Mouse (Mus musculus) thymus, postnatal 4 days (tissue): Measurements from ENCODE around the gene Cwc27.

Experiments
- DNase-seq: peaks from one replicate; pipeline ENCODE4 v3.0.0; 2021

Cwc27 gene

DNA sequence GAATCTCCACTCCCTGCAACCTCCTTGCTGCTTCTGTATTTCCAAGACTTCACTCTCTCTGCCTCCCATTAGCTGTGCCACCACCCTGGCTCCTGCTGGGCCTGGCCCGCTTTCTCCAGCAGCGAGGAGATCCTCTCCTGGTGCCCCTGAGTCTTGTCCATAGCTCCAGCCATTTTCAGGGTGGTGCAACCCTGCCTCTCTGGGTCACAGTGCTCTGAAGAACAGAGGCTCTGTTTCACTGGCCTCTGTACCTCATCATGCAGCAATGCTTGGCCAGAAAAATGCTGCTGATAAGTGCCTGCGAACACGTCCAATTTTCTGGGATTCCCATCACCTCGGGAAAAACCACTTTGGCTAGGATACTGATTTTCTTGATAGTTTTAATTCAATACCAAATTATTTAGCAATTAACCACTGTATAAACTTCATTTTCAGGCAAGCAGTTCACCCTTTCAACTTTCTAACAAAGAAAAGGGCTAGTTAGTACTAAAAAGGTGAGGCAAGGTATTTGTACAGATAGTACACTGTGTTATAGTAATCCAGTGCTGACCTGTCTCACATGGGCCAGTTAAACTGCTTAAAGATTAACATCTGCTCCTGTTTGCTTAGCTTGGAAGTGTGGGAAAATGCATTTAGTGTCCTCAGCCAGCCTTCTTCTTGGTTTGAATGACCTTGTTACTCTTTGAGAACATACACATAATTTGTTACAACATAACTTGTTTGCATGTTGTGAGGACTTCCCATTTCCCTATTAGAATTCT lies 176.1 kb downstream of the Cwc27 start:
- DNase-seq, result no peak

DNA sequence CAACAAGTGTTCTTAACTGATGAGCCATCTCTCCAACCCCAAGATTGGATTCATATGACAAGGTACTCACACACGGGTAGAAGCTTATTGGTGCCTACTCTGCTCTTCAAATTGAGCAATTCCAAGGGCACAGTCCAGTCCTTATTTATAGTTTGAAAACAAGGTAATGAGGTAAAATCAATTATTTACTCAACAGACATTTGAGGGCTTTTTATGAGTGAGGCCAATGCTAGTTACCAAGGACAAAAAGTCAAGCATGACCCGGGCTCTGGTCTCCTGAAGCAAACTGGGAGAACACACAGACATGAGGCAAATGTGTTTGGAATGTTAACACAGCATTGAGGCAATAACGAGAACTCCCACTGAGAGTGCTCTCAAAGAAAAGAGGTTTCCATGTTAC lies 178.0 kb downstream of the Cwc27 start:
- no peak for DNase-seq

DNA sequence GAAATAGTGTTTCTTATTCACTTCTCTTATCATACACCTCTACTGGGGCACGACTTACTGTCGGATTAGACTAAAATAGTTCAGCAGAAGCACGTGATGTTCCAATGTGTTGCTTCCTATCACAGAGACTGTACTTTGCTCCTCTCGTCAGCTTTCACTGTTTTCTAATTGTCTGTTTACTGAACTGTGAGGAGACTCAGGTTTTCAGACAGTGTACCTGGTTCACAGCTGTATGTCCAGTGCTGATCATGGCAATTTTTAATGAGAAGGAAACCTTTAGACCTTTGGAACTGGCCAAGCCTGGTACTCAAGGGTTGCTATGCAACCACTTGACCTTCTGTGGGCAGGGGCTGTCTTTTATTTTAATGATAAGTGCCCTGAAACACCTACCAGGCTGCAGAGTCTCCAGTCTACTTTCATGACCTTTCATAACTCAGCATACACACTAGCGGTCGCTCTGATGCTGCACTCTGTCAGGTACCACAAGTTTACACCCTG lies 180.9 kb downstream of the Cwc27 start:
- no peak for DNase-seq

DNA sequence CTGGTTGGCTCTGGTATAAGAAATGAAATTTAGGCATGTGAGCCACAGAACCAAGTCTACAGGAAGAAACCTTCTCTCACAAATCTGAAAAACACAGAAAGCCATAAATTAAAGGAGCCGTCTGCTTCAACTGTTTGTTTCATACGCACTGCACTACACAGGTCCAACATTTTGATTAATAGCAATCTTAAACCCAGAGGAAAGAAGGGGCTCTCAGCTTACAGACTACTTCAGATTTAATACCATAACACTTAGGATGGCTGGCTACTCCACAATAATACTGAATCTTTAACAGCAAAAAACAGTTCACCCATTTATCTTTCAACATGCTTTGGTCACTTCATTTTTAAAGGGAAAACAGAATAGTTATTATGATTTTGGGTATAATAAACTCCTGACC lies 182.2 kb downstream of the Cwc27 start:
- DNase-seq, result no peak

DNA sequence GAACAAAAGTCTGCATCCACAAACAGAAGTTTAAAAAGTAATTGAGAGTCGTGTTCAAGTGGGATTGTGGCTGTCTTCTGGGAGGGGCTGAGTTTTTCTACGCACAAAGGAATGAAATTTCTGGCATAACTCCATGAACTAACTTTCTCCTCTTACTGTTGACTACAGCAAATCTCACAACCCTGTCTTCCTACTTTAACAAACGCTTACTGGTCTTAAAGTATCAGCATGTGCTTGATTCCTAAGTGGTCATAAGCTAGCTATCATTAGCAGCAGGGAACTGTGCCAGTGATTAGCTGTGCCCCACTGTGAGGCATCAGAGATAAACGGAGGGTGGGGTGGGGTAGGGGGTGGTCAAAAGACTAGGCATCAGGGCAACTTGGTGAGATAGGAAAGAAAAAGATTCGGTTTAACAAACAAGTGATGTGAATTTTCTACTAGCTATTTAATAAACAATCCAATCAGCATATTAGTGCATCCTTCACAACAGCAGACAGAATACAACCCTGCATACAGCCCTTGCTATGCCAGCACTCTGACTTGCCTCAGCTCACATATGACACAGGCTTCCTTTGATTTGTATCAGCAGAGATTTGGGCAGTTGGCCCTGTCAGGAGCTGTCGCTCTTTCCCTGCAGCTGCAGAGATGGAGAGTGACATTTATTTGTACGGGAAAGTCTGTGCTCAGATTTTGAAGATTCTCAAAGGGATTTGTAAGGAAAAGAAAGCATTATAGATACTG lies 184.3 kb downstream of the Cwc27 start:
- no peak for DNase-seq

DNA sequence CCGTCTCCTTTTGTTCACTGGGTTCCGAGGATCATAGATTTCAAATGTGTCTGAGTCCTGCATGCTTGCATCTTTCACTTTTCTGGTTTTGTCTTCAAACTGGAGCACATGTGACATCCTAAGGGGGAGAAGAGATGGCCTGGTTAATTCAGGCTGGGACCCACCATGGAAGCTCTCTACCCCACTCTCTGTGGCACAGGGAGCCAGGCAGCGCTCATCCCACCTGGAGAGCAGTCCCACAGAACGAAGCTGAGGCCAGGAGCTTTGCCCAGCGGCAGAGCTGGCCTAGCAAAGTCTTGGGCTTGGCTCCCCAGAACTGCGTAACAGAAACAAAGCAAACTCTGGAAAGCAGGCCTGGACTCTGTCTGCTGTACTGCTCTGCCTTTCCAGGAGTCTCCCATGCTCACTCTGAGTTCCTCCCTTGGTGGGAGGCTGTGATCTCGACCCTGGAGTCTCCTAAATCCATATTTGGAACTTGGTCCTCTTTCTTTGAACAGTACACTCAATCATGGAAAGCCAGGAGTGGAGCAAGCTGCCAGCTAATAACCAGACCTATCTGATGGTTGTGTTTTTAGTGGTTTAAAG lies 185.2 kb downstream of the Cwc27 start:
- DNase-seq, result no peak

DNA sequence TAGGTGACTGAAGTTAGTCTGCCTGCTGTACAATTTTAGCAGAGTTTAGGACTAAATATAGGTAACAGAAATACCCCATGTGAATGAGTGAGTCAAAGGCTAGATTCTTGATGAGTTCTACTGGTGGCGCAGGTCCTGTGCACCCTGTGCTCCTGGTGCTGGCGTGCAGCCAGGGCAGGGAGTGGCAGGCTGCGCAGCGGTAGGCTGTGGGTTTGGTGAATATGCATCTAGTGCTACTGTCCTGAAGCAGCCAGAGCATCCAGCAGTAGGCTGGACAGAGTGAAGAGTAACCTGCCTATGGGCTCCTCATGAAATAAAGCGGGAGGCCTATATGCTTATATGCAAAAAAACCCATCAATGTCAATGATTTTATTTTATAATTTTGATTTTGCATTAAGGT lies 186.1 kb downstream of the Cwc27 start:
- DNase-seq, result no peak

DNA sequence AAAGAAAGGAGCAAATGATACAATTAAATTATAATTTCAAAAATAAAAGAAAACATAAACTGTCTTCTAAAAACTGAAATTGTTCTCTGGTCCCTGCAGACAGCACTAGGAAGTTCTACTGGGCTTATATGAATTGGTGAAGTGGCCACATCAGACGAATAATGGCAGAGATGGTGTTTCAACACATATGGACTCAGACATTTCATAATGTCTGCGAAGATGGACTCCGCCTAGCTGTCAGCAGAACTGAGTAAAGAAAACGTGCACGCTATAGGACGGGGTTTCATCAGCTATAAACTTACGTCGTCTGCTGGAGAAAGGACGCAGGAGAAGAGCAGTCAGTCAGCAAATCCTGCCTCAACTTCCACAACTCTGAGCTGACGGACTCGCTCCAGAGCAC lies 187.3 kb downstream of the Cwc27 start:
- DNase-seq, result no peak

DNA sequence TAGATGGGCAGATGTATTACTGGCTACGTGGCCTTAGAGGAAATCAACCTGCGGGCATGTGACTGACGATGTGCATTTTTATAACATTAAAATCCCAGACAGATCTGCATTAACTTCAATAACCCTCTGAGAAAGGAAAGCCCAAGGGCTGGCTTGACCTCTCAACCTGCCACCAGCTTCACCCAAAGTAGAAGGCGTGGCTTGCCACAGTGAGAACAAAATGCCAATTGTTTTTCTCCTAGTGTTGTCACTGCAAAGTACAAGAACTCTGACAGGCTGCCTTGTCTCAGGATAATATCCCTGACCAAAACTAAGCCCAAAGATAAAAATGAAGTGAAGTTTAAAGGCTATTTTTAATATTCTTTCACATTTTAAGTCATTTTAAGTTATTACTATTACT lies 188.9 kb downstream of the Cwc27 start:
- DNase-seq, result no peak

DNA sequence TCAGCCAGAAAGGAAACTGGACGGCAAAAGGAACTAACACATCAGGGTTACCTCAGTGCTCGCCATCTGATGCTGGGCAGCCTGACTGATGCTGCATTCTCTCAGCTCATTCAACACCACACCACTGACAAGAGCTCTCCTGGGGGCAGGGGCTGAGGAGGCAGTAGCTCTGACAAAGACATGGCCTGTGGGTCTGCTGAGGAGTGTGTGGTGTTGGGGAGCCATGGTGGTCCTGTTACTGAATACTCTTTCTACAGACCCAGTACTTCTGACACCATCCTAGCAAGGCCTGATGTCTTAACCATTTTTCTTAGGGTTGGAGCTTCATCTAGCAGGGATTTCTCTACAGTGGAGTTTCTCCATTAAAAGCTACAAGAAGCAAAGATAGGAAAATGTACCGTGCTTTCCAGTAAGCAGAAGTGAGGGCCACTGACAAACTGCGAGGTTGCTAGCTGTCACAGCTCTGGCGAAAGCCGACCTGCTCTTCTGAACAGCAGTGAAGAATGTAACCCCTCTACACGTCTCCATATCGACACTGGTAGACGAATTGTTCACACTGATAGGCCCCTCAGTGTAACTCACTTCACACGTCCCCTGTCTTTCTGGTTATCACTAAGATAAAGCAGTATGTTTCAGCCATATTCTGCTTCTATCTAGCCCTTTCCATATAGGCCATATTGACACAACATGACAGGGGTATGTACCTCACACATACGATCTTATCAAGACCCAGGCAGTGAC lies 189.6 kb downstream of the Cwc27 start:
- DNase-seq, result no peak

DNA sequence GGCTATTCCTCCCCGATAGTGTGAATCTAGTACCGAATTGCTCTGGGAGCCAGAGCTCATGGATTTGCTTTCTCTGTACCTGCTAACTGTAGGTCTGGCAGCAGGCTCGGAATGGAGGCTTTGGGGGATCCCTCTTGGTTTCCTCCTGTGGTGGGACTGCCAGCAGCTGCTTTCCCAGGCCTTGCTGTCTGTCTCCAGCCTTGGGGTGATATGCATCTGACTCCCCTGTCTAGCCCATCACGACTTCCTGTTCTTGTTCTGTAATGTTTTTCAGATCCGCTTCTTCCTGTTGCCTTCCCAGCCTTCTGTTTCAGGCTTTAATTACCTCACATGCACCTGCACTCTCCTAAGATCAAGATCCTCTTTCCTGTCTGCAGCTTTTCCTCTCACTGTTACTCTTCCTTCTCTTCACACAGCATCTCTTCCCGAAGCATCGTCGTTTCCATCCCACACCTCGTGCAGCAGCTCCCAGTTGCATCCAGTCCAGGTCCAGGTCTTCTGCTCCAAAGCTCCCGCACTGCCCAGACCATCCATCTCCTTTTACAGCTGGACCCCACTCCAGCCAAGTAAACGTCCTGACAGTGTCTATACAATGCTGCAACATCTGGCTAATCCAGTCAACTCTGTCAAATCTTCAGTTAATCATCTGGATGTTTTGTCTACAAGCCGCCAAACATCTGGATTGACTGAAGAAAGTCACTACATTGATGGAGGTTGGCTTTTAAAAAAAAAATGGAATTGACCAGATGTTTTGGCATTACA lies 193.6 kb downstream of the Cwc27 start:
- no peak for DNase-seq

DNA sequence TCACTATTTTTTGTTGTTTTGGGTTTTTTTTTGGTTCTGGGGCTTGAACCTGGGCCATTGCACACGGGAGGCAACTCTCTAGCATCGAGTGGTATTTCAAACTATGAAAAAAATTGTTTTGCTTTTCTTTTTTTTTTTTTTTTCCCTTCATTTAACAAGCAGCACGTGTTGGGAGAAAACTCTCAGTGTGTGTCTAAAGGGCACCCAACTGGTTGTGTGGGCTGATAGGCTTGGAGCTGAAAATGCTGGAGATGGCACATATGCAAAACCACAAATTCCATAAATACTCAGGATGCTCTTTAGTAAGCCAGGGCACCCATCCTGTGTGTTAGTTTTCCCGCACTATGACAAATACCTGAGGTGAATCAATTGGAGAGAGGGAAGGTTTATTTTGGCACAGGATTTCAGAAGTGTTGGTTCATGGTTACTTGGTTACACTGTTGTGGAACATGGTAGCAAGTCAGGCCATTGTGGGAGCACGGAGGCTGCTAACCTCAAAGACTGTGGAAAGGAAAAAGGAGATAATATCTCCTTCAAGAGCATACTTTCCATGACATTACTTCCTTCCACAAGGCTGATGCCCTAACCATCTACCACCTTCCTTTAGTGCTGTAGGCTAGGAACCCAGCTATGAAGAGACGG lies 194.7 kb downstream of the Cwc27 start:
- DNase-seq, result no peak

DNA sequence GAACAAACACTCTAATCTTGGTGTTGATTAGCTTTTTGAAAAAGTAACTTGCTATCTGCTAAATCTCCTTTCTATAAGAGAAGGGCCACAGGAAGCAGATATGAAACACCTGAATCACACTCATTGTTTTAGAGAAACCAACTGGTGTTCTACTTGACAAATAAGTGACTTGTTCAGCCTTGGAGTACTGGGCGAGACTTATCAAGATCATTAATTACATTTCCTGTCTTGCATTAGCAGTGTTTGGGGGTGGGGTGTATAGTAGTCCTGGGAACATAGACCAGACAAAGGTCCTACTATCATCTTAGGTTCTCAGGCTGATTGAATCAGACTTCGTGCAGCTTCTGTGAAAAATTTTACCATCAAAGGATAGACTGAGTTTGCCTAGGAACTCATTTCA lies 196.5 kb downstream of the Cwc27 start:
- DNase-seq, result no peak

DNA sequence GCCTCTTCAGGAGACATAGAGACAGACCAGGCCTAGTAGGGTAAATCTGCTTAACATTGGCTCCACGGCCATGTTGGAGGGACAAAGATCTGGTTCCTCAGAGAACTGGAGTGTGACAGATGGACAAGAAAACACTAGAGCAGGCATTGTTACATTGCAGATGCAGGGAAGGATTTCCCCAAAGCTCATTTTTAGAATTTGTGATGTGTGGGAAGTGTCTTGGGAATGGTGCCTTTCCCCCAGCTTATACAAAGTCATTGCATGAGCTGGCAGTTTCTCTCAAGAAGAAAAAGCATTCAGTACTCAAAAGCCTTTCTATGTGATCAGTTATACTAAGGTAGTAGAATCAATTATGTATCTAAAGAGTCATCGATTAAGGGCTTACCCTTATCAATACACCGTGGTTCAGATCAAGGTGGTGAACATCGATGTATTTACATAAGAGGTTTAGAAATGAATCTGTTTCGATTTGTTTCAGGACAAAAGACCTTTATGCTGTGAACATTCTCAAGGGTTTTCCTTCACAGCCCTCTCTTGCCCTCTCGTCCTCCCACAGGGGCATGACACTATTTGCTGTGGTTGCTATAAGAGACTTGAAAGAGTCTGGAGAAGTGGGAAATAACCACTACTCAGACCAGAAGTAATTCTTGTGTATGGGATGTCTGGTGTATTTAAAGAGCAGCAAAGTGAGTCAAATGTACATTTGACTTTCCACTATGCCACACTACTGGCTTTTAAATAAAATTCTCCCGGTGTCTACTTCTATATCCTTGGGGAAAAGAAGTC lies 197.2 kb downstream of the Cwc27 start:
- DNase-seq, result no peak

DNA sequence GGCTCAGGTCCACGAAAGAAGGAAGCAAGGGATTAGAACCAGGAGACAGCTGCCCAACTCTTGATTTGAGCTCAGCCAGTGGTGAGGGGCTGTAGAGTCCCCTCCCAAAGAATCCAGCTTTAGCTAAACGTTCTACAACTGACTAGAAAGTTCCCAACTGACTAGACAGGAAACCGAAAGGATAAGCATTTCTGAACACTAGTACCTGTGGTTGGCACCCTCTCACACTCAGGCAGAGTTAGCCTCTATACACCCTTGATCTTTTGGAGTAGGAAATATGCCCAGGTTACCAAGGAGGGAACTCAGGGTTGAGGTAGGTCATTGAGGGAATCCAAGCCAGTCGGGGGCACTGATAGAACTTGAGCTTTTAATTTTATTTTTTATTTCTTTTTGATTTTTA lies 199.7 kb downstream of the Cwc27 start:
- no peak for DNase-seq

DNA sequence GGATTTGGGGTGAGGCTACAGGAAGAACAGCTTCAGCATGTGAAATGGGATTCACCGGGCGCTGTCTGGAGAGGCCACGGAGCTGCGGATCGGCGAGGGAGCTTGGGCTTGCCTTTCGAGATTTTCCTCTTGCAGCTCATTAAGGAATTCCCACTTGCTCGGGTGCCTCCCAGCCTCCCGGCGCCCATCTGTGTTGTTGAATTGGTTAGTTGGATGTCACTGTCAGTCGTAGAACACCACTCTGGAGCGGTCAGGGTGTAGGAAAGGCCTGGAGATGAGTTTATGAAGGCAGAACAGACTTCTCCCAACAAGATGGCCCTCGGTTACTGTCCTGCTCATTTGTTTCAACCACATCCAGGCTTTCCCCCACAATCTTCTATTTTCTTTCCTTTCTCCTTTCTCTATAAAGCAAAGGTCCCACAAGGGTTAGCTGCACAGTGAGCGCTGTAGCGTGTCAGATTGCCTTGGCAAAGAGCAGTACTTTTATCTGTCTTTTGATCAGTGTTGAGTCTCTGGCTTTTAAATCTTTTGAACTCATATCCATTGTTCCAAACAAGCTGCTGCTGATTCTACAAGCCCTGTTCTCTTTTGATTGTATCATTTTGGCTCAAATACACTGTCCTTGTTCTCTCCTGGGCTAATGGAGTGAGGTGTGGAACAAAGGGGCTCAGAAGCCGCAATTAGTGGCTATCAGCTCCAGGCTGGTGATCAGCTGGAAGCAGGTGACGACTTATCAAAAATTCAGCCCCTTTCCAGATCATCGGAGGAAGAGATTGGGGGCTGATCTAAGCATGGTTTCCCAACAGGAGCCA lies 200.7 kb downstream of the Cwc27 start:
- no peak for DNase-seq

DNA sequence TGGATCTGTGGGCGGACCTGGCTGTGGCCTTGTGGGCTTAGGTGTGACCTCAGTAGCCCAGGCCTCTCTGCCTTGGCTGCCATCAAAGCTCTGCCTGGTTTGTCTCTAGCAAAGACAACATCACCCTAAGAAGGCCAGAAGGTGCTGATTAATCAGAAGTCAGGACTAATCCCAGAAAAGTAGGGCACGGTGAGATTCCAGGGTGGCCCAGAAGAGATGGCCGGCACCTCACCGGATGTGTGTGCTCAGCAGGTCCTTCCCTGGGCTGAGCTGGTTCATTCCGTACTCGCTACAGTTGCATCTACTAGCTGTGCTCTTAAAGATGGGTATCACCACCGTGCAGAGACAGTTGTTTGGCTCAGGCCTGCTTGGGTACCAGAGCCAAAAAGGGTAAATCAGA lies 201.8 kb downstream of the Cwc27 start:
- DNase-seq, result no peak

DNA sequence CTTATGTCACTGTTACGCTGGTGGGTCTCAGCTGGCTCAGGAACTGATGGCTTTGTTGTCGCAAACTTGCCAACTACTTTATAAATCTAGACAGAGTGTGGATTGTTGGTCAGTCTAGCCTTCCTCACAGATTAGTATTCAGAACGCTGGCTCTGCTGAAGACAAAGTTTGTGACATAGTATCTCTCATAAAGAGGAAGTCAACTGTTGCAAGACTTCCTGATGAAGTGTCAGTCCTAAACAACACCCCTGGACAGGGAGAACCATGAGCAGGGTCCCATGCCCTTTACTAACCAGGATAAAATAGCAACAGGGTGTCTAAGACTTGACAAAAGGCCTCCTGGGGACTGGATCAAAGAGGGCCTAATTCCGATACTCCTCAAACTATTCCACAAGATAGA lies 205.6 kb downstream of the Cwc27 start:
- DNase-seq, result no peak

DNA sequence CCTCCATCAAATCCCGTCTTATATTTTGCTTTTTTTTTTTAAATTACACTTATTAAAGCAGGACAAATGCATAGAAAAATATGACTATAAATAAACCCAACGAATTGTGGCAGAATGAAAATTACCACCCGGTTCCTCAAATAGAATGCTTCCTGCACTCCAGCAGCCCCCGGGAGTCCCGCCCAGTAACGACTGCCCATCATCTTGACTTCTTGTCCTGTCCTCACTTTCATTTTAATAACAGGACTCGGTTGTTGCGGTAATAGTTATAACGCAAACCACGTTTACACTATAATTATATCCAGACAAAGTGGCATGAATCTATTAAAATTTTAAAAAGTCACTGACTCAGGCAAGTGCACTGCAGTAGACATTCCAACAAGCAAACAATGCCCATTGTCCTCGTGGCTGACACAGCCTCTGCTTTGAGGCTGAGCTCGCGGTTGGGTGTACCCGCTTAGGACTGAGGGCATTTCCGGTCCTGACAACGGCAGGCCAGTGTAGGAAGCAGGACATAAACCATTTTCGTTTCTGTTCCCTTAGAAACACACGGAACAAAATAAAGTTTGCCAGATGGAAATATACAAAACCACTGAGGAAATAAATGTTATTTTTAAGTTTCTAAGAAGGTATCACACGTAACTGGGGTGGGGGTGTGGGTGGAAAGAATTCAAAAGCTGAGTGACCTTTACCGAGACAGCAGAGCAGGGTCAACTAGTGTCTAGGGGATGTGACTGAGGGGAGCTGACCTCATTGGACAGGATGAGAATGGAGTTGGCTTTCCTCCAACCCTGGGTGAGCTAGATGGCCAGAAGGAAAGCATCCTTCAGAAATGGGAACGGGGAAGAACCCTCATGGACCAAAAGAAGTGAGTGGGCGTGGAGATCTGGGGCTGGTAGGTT lies 206.5 kb downstream of the Cwc27 start:
- no peak for DNase-seq
